ENCODE assay signal across 8 mouse cellular contexts in the genomic region with DNA sequence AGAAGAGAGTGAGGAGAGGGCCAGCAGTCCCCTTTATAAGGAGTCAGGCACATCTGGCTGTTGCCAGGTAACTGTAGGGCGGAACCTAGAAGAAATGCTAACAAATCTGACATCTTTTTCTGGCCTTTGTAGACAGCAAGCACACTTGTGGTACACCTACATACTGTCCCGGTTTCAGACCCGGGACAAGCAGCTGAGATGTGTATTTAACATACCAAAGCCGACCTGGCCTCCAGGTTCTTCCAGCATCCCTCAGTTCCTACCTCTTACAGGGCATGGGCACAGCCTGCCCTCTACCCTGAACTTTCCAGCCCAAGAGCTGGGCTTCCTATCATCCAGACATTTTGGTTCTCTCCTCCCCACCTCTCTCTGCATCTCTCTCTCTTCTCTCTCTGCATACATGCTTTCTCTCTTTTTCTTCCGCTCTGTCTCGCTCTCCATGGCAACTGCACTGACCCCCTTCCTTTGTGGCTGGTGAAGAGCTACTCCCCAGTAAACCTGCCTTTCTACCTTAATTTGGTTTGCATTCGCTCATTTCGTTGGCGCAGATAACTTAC. TPM values are rescaled to one million over a fixed set of nuclear protein-coding genes. Genes with fewer than 3 reads are reported as not detected.
DNase-seq lines count a peak whose midpoint lies in the region; ATAC-seq and TF ChIP-seq lines count a peak whose summit lies in the region.

No protein-coding gene starts in this region.

- peak; percentile 77 for ATAC-seq in forebrain, embryonic 12.5 days (ENCODE audit: low FRiP score)
- no peak for ATAC-seq in liver, embryonic 13.5 days (ENCODE audit: low read depth)
- ATAC-seq in activated CD4-positive, CD25-positive, alpha-beta regulatory T cell, adult 4 months, result no peak

- H3K27me3 ChIP-seq in forebrain, embryonic 12.5 days, result no peaks in the 10 kb centered on the region
- no peaks in the 10 kb centered on the region for H3K27me3 ChIP-seq in liver, embryonic 13.5 days
- no peaks in the 10 kb centered on the region for H3K27me3 ChIP-seq in thymus, adult 2 months (ENCODE audit: control insufficient read depth, insufficient read depth, low read length)

- DNase-seq in layer of hippocampus, adult 2 months (ENCODE audit: low spot score in 2 of 2), result no peak
- DNase-seq in layer of hippocampus, adult 9-10 months (ENCODE audit: low spot score), result no peak
- DNase-seq in liver, embryonic 13.5 days, result no peak
- peak; percentile 29 for DNase-seq in thymus, adult 2 months
- no peak for DNase-seq in frontal cortex, postnatal 36 days (ENCODE audit: low spot score in 2 of 2)
- no peak for DNase-seq in left cerebral cortex, postnatal 4 days

- intact Hi-C loops in left cerebral cortex, postnatal 4 days (cut with DNase I), result no loop called here

- H3K4me3 ChIP-seq in layer of hippocampus, adult 2 months, result 0 out of 2 replicates have a peak overlapping the region, but pooled peaks have one; percentile 9
- no peak overlapping the region for H3K4me3 ChIP-seq in forebrain, embryonic 12.5 days (replicated peaks)
- H3K4me3 ChIP-seq in liver, embryonic 13.5 days (replicated peaks), result no peak overlapping the region
- H3K4me3 ChIP-seq in thymus, adult 2 months (ENCODE audit: control insufficient read depth, insufficient read depth, low read length), result peak overlapping the region; percentile 11; the same call in 1 of the 2 replicates

- H3K4me2 ChIP-seq in forebrain, embryonic 12.5 days, result peak overlapping the region; percentile 41
- H3K4me2 ChIP-seq in liver, embryonic 13.5 days, result peak overlapping the region; percentile 39; the same call in 1 of the 2 replicates

- peaks cover 22% of the 10 kb centered on the region for H3K4me1 ChIP-seq in forebrain, embryonic 12.5 days
- peaks cover 7% of the 10 kb centered on the region; the same call in 1 of the 2 replicates for H3K4me1 ChIP-seq in liver, embryonic 13.5 days (replicated peaks)
- peaks cover 9% of the 10 kb centered on the region for H3K4me1 ChIP-seq in thymus, adult 2 months (replicated peaks; ENCODE audit: control insufficient read depth, insufficient read depth, low read length)

- TF ChIP-seq POLR2A in thymus, adult 2 months (IDR thresholded peaks at IDR 0.05; ENCODE audit: control insufficient read depth, extremely low read depth, insufficient read depth, low read length, poor library complexity), result no peak

- no peaks in the 10 kb centered on the region for H3K36me3 ChIP-seq in forebrain, embryonic 12.5 days (replicated peaks)
- no peaks in the 10 kb centered on the region for H3K36me3 ChIP-seq in liver, embryonic 13.5 days
- H3K36me3 ChIP-seq in thymus, adult 2 months (ENCODE audit: control insufficient read depth, insufficient read depth, low read length), result no peaks in the 10 kb centered on the region

- no peaks in the 10 kb centered on the region for H3K9me3 ChIP-seq in forebrain, embryonic 12.5 days
- H3K9me3 ChIP-seq in liver, embryonic 13.5 days (replicated peaks), result no peaks in the 10 kb centered on the region

- H3K9ac ChIP-seq in forebrain, embryonic 12.5 days, result peak overlapping the region; percentile 40
- H3K9ac ChIP-seq in liver, embryonic 13.5 days, result no peak overlapping the region

- 19% methylated on average over 9 of the region's 9 CpGs for WGBS in forebrain, embryonic 12.5 days
- WGBS in liver, embryonic 13.5 days (ENCODE audit: insufficient replicate concordance), result 28% methylated on average over 9 of the region's 9 CpGs
- 25% methylated on average over 9 of the region's 9 CpGs for WGBS in thymus, adult 2 months

- no peak for TF ChIP-seq CTCF in layer of hippocampus, adult 2 months (conservative IDR thresholded peaks at IDR 0.05)
- no peak for TF ChIP-seq CTCF in thymus, adult 2 months (IDR thresholded peaks at IDR 0.05; ENCODE audit: borderline replicate concordance, control insufficient read depth, extremely low read depth, insufficient read depth, low read length, poor library complexity)

- H3K27ac ChIP-seq in layer of hippocampus, adult 2 months, result peak overlapping the region; percentile 49; the same call in 1 of the 2 replicates
- H3K27ac ChIP-seq in forebrain, embryonic 12.5 days, result peak overlapping the region; percentile 90
- H3K27ac ChIP-seq in liver, embryonic 13.5 days, result no peak overlapping the region
- peak overlapping the region; percentile 54 for H3K27ac ChIP-seq in thymus, adult 2 months (ENCODE audit: control insufficient read depth, insufficient read depth, low read length)

RNA-seq across cellular contexts. Expression of gene Npl, which starts 18.1 kb away (rescaled TPM):
- 1 to 10 TPM; 4.2 to 4.9 TPM for total RNA-seq in layer of hippocampus, adult 2 months (2021)
- polyA plus RNA-seq in forebrain, embryonic 12.5 days (2016; fragmentation: Nextera tagmentation; extraction: Ambion mirVana), result 10.9 and 11.1 TPM in 2 replicates
- 8.0 and 10.1 TPM in 2 replicates for polyA plus RNA-seq in liver, embryonic 13.5 days (2015; fragmentation: Nextera tagmentation; extraction: Ambion mirVana)
- 3.6 and 4.1 TPM in 2 replicates for polyA plus RNA-seq in thymus, adult 2 months (2012; rRNA removed)
- polyA plus RNA-seq in activated CD4-positive, CD25-positive, alpha-beta regulatory T cell, adult 4 months (2017; shearing (Covaris generic)), result not detected
- total RNA-seq in left cerebral cortex, postnatal 4 days (2021), result 1 to 10 TPM; 5.4 to 6.8 TPM

RNA-seq across cellular contexts. Expression of gene Dhx9, which starts 44.3 kb away (rescaled TPM):
- 100 to 1,000 TPM; 118 to 120 TPM for total RNA-seq in layer of hippocampus, adult 2 months (2021)
- 51.1 and 58.9 TPM in 2 replicates for polyA plus RNA-seq in forebrain, embryonic 12.5 days (2016; fragmentation: Nextera tagmentation; extraction: Ambion mirVana)
- polyA plus RNA-seq in liver, embryonic 13.5 days (2015; fragmentation: Nextera tagmentation; extraction: Ambion mirVana), result 15.3 and 18.6 TPM in 2 replicates
- 33.3 and 34.7 TPM in 2 replicates for polyA plus RNA-seq in thymus, adult 2 months (2012; rRNA removed)
- polyA plus RNA-seq in activated CD4-positive, CD25-positive, alpha-beta regulatory T cell, adult 4 months (2017; shearing (Covaris generic)), result 10 to 100 TPM; 23.3 to 28.5 TPM
- 100 to 1,000 TPM; 188 to 192 TPM for total RNA-seq in left cerebral cortex, postnatal 4 days (2021)

Comparison
In these comparisons a context has a peak if more than half of its experiments do, and no peak if none do; other contexts are left out.
1. H3K4me3 ChIP-seq: peak in layer of hippocampus, adult 2 months (single experiment) and thymus, adult 2 months (single experiment); none in forebrain, embryonic 12.5 days (single experiment) and liver, embryonic 13.5 days (single experiment).